Mouse (Mus musculus): ENCODE measurements around the gene Tapt1. TPM values are rescaled to one million over a fixed set of nuclear protein-coding genes. Genes with fewer than 3 reads are reported as not detected.
"Not testable (repeated sequence)": the region's sequence is repeated elsewhere in the genome, so short reads cannot be mapped to it uniquely, and the experiment has no call there.

Tapt1 gene
- polyA plus RNA-seq, 1 experiment: 19.9 TPM

GRCm38 (mm10) chr5:44151327-44152051 lies 74.9 kb downstream of the Tapt1 start:
- Histone ChIP-seq H3K4me1 (ENCODE audit: control insufficient read depth, insufficient read depth, low read length) (no peaks in the 10 kb centered on the region), H3K4me3 (ENCODE audit: insufficient read depth, low read length) (no peak overlapping the region), H3K27ac (ENCODE audit: insufficient read depth, low read depth, low read length) (no peak overlapping the region)
- no peak for TF ChIP-seq CTCF (IDR thresholded peaks at IDR 0.05; ENCODE audit: low read depth, low read length)
- no peak for TF ChIP-seq POLR2A (IDR thresholded peaks at IDR 0.05; ENCODE audit: borderline replicate concordance, low read depth, low read length)

- Histone ChIP-seq H3K27ac (ENCODE audit: insufficient read depth, low read depth, low read length) (no peak overlapping the region), H3K4me1 (ENCODE audit: control insufficient read depth, insufficient read depth, low read length) (no peaks in the 10 kb centered on the region), H3K4me3 (ENCODE audit: insufficient read depth, low read length) (no peak overlapping the region)
- TF ChIP-seq CTCF (IDR thresholded peaks at IDR 0.05; ENCODE audit: low read depth, low read length) (no peak), POLR2A (IDR thresholded peaks at IDR 0.05; ENCODE audit: borderline replicate concordance, low read depth, low read length) (no peak)
These were observed 78.7 kb downstream of the Tapt1 start for GRCm38 (mm10) chr5:44147732-44148131.

- no peak for TF ChIP-seq CTCF (IDR thresholded peaks at IDR 0.05; ENCODE audit: low read depth, low read length)
- no peak for TF ChIP-seq POLR2A (IDR thresholded peaks at IDR 0.05; ENCODE audit: borderline replicate concordance, low read depth, low read length)
- no peak overlapping the region for H3K4me3 ChIP-seq (ENCODE audit: insufficient read depth, low read length)
- no peaks in the 10 kb centered on the region for H3K4me1 ChIP-seq (ENCODE audit: control insufficient read depth, insufficient read depth, low read length)
- no peak overlapping the region for H3K27ac ChIP-seq (ENCODE audit: insufficient read depth, low read depth, low read length)
These were observed 79.7 kb downstream of the Tapt1 start for GRCm38 (mm10) chr5:44146437-44147332.

- H3K4me1 ChIP-seq (ENCODE audit: control insufficient read depth, insufficient read depth, low read length): no peaks in the 10 kb centered on the region
- H3K4me3 ChIP-seq (ENCODE audit: insufficient read depth, low read length): no peak overlapping the region
- TF ChIP-seq CTCF (IDR thresholded peaks at IDR 0.05; ENCODE audit: low read depth, low read length): no peak
- TF ChIP-seq POLR2A (IDR thresholded peaks at IDR 0.05; ENCODE audit: borderline replicate concordance, low read depth, low read length): no peak
- H3K27ac ChIP-seq (ENCODE audit: insufficient read depth, low read depth, low read length): no peak overlapping the region
These were observed 82.8 kb downstream of the Tapt1 start for GRCm38 (mm10) chr5:44143467-44144235.

GRCm38 (mm10) chr5:44127487-44127886 lies 98.9 kb downstream of the Tapt1 start:
- TF ChIP-seq CTCF (IDR thresholded peaks at IDR 0.05; ENCODE audit: low read depth, low read length) (no peak), POLR2A (IDR thresholded peaks at IDR 0.05; ENCODE audit: borderline replicate concordance, low read depth, low read length) (no peak)
- H3K4me3 ChIP-seq (ENCODE audit: insufficient read depth, low read length): no peak overlapping the region
- no peak overlapping the region for H3K27ac ChIP-seq (ENCODE audit: insufficient read depth, low read depth, low read length)
- no peaks in the 10 kb centered on the region for H3K4me1 ChIP-seq (ENCODE audit: control insufficient read depth, insufficient read depth, low read length)

GRCm38 (mm10) chr5:44126574-44126973 lies 99.9 kb downstream of the Tapt1 start:
- H3K27ac ChIP-seq (ENCODE audit: insufficient read depth, low read depth, low read length); H3K4me3 ChIP-seq (ENCODE audit: insufficient read depth, low read length); H3K4me1 ChIP-seq (ENCODE audit: control insufficient read depth, insufficient read depth, low read length): not testable (repeated sequence)

Other genes starting within 250 kb of the Tapt1 start
- gene Fgfbp1, start 244.8 kb downstream of the Tapt1 start, polyA plus RNA-seq (2012; ENCODE audit: insufficient read depth, insufficient read length, missing spikeins): not detected in 2 replicates
- gene Prom1, start 124.6 kb downstream of the Tapt1 start, polyA plus RNA-seq (2012; ENCODE audit: insufficient read depth, insufficient read length, missing spikeins): not detected in 2 replicates

Measured in bone marrow macrophage, adult 2 months (primary cell).